Mouse (Mus musculus) thymus, postnatal 0 days (tissue): Measurements from ENCODE around the gene Vmn1r60. TPM values are rescaled to one million over a fixed set of nuclear protein-coding genes. Genes with fewer than 3 reads are reported as not detected.
"Not testable (repeated sequence)": the region's sequence is repeated elsewhere in the genome, so short reads cannot be mapped to it uniquely, and the experiment has no call there.

Source experiments
- DNase-seq: peaks from one replicate; pipeline ENCODE4 v3.0.0-alpha.2; 2015; ENCODE audit warnings: low spot score
- polyA plus RNA-seq: library from polyadenylated mRNA; unstranded; fragments of >200 nt; fragmentation: Nextera tagmentation; extraction: Ambion mirVana; gene quantifications from 2 replicates; pipeline ENCODE4 v1.2.1, GENCODE M21; 2015

The Vmn1r60 gene
- not detected in 2 replicates for polyA plus RNA-seq

- not testable (repeated sequence) for DNase-seq
These were observed at the start of gene Vmn1r60 for GRCm38 (mm10) chr7:5547217-5547616. Gene Vmn1r60 (minus strand): TSS chr7:5547317.

- DNase-seq = not testable (repeated sequence)
These were observed 6.2 kb downstream of the Vmn1r60 start for GRCm38 (mm10) chr7:5540770-5541436.

GRCm38 (mm10) chr7:5493856-5494255, 53.3 kb downstream of the Vmn1r60 start, which contains the start of gene Vmn2r28:
Gene Vmn2r28 (minus strand): TSS chr7:5493956.
- DNase-seq = not testable (repeated sequence)

Other genes with a start within 250 kb of the Vmn1r60 start
- gene Gm5065, start 196.8 kb downstream of the Vmn1r60 start, polyA plus RNA-seq = not detected in 2 replicates
- not detected in 2 replicates for gene Nlrp2, start 196.3 kb downstream of the Vmn1r60 start, polyA plus RNA-seq
- not detected in 2 replicates for gene Vmn1r58, start 133.9 kb downstream of the Vmn1r60 start, polyA plus RNA-seq
- gene Vmn1r59, start 90.5 kb downstream of the Vmn1r60 start, polyA plus RNA-seq = not detected in 2 replicates
- gene Vmn2r28, start 53.4 kb downstream of the Vmn1r60 start, polyA plus RNA-seq = not detected in 2 replicates
- gene Vmn1r61, start 66.0 kb upstream of the Vmn1r60 start, polyA plus RNA-seq = not detected in 2 replicates
- gene Vmn1r62, start 126.3 kb upstream of the Vmn1r60 start, polyA plus RNA-seq = not detected in 2 replicates